In genomic region chr11:80332709-80333400, GRCm38 (mm10) we compare ENCODE assay signal across 16 mouse cellular contexts. TPM values are rescaled to one million over a fixed set of nuclear protein-coding genes. Genes with fewer than 3 reads are reported as not detected.
DNase-seq lines count a peak whose midpoint lies in the region; ATAC-seq and TF ChIP-seq lines count a peak whose summit lies in the region.
"Had no signal": no experiment of that assay in that cellular context is flagged by ENCODE, and none has a peak within 500 bp of the region (broad histone marks: within the 10 kb centered on the region; RNA-seq: fewer than 3 reads in every experiment).

No protein-coding gene starts in this region.

- H3K9me3 ChIP-seq in midbrain, embryonic 11.5 days (ENCODE audit: control insufficient read depth, low read length), result no peaks in the 10 kb centered on the region
- H3K9me3 ChIP-seq in midbrain, postnatal 0 days (ENCODE audit: low read length), result no peaks in the 10 kb centered on the region
- H3K9me3 ChIP-seq in neural tube, embryonic 15.5 days (replicated peaks), result no peaks in the 10 kb centered on the region
- H3K9me3 ChIP-seq: embryonic facial prominence, embryonic 15.5 days; heart, embryonic 15.5 days had no signal

- no peak overlapping the region for H3K9ac ChIP-seq in midbrain, embryonic 11.5 days (ENCODE audit: low read length)
- H3K9ac ChIP-seq in midbrain, postnatal 0 days (replicated peaks; ENCODE audit: low read length, poor library complexity, severe bottlenecking), result no peak overlapping the region
- H3K9ac ChIP-seq in neural tube, embryonic 15.5 days (replicated peaks), result no peak overlapping the region
- H3K9ac ChIP-seq: embryonic facial prominence, embryonic 15.5 days; heart, embryonic 15.5 days had no signal

- no peak for ATAC-seq in midbrain, embryonic 11.5 days (ENCODE audit: low FRiP score)
- no peak for ATAC-seq in midbrain, postnatal 0 days (ENCODE audit: low FRiP score)
- ATAC-seq in neural tube, embryonic 15.5 days (ENCODE audit: low FRiP score), result 0 out of 2 replicates have a peak, but pooled peaks have one; percentile 32
- ATAC-seq: inflammation-experienced regulatory T-cells, adult 6 months had no signal

- TF ChIP-seq CTCF in midbrain, postnatal 0 days (IDR thresholded peaks at IDR 0.05), result no peak

- no peak overlapping the region for H3K4me3 ChIP-seq in midbrain, embryonic 11.5 days (ENCODE audit: low read depth, low read length)
- H3K4me3 ChIP-seq in midbrain, postnatal 0 days (ENCODE audit: low read depth, low read length), result no peak overlapping the region
- no peak overlapping the region for H3K4me3 ChIP-seq in neural tube, embryonic 15.5 days (replicated peaks)
- H3K4me3 ChIP-seq: embryonic facial prominence, embryonic 15.5 days; gastrocnemius, adult 2 months; heart, embryonic 15.5 days had no signal

- no peaks in the 10 kb centered on the region for H3K27me3 ChIP-seq in midbrain, embryonic 11.5 days (ENCODE audit: control insufficient read depth, insufficient read depth, low read length)
- H3K27me3 ChIP-seq in midbrain, postnatal 0 days (ENCODE audit: insufficient read depth, low read length), result no peaks in the 10 kb centered on the region
- no peaks in the 10 kb centered on the region for H3K27me3 ChIP-seq in neural tube, embryonic 15.5 days (replicated peaks)
- H3K27me3 ChIP-seq: embryonic facial prominence, embryonic 15.5 days had no signal

- peaks cover 18% of the 10 kb centered on the region for H3K4me1 ChIP-seq in midbrain, embryonic 11.5 days (ENCODE audit: control insufficient read depth, insufficient read depth, low read length)
- no peaks in the 10 kb centered on the region for H3K4me1 ChIP-seq in midbrain, postnatal 0 days (ENCODE audit: insufficient read depth, low read length)
- H3K4me1 ChIP-seq in neural tube, embryonic 15.5 days, result peaks cover 24% of the 10 kb centered on the region
- H3K4me1 ChIP-seq: embryonic facial prominence, embryonic 15.5 days had no signal

- WGBS in midbrain, embryonic 11.5 days, result 75% methylated on average over 12 of the region's 12 CpGs
- 78% methylated on average over 12 of the region's 12 CpGs for WGBS in midbrain, postnatal 0 days
- 41% methylated on average over 12 of the region's 12 CpGs for WGBS in neural tube, embryonic 15.5 days

- H3K36me3 ChIP-seq in midbrain, embryonic 11.5 days (ENCODE audit: control insufficient read depth, insufficient read depth, low read length), result no peaks in the 10 kb centered on the region; the same call in 1 of the 2 replicates
- no peaks in the 10 kb centered on the region for H3K36me3 ChIP-seq in midbrain, postnatal 0 days (ENCODE audit: insufficient read depth, low read length)
- no peaks in the 10 kb centered on the region for H3K36me3 ChIP-seq in neural tube, embryonic 15.5 days
- H3K36me3 ChIP-seq: embryonic facial prominence, embryonic 15.5 days; heart, embryonic 15.5 days had no signal

- H3K4me2 ChIP-seq in midbrain, embryonic 11.5 days, result no peak overlapping the region
- H3K4me2 ChIP-seq in midbrain, postnatal 0 days (ENCODE audit: low read depth, low read length, poor library complexity, severe bottlenecking), result no peak overlapping the region
- no peak overlapping the region for H3K4me2 ChIP-seq in neural tube, embryonic 15.5 days
- H3K4me2 ChIP-seq: embryonic facial prominence, embryonic 15.5 days; heart, embryonic 15.5 days had no signal

- no peak overlapping the region for H3K27ac ChIP-seq in midbrain, embryonic 11.5 days (ENCODE audit: low read depth, low read length)
- no peak overlapping the region for H3K27ac ChIP-seq in midbrain, postnatal 0 days (ENCODE audit: low read depth, low read length)
- peak overlapping the region; percentile 56; the same call in 1 of the 2 replicates for H3K27ac ChIP-seq in neural tube, embryonic 15.5 days (replicated peaks)
- H3K27ac ChIP-seq: embryonic facial prominence, embryonic 15.5 days; gastrocnemius, adult 2 months; heart, embryonic 15.5 days had no signal

- DNase-seq in adrenal gland, postnatal 14 days, result peak; percentile 33
- DNase-seq in adrenal gland, adult 2 months, result no peak
- peak; percentile 53 for DNase-seq in midbrain, embryonic 11.5 days (ENCODE audit: low spot score, missing footprints)
- DNase-seq in midbrain, postnatal 0 days (ENCODE audit: low spot score), result no peak
- DNase-seq in ZHBTc4 (ENCODE audit: low read depth, low spot score), result peak; percentile 33
- DNase-seq in left cerebral cortex, adult 18-20 months (ENCODE audit: low spot score in 2 of 2), result no peak
- DNase-seq in ovary, postnatal 10 days (ENCODE audit: low spot score), result no peak
- DNase-seq: cerebellum, postnatal 25 days; gastrocnemius, adult 2 months; heart, adult 11 months; kidney, adult 9 months had no signal

RNA-seq across cellular contexts. Expression of gene Rhbdl3, which starts 32.1 kb away (rescaled TPM):
- total RNA-seq in adrenal gland, postnatal 14 days (2021), result 2.6 and 3.2 TPM in 2 replicates
- total RNA-seq in adrenal gland, adult 2 months (2021), result 1 to 10 TPM; 1.3 to 4.9 TPM
- 1.3 and 2.6 TPM in 2 replicates for polyA plus RNA-seq in adrenal gland, adult 2 months (2012; rRNA removed)
- polyA plus RNA-seq in midbrain, embryonic 11.5 days (2014; fragmentation: Nextera tagmentation; extraction: Ambion mirVana), result 14.9 and 15.2 TPM in 2 replicates
- 1.9 and 5.7 TPM in 2 replicates for total RNA-seq in midbrain, postnatal 0 days (2014; rRNA removed)
- 1.4 and 1.7 TPM in 2 replicates for polyA plus RNA-seq in midbrain, postnatal 0 days (2015; fragmentation: Nextera tagmentation; extraction: Ambion mirVana)
- polyA plus RNA-seq in neural tube, embryonic 15.5 days (2015; fragmentation: Nextera tagmentation; extraction: Ambion mirVana), result 4.2 and 6.9 TPM in 2 replicates
- total RNA-seq in left cerebral cortex, adult 18-20 months (2021), result 10 to 100 TPM; 22.3 to 24.5 TPM
- total RNA-seq: monocyte, adult 5-6 weeks had no signal

RNA-seq across cellular contexts. Expression of gene 5730455P16Rik, which starts 45.0 kb away (rescaled TPM):
- total RNA-seq in adrenal gland, postnatal 14 days (2021), result 12.7 and 20.4 TPM in 2 replicates
- total RNA-seq in adrenal gland, adult 2 months (2021), result 10 to 100 TPM; 14.4 to 20.7 TPM
- polyA plus RNA-seq in adrenal gland, adult 2 months (2012; rRNA removed), result 2.7 and 3.8 TPM in 2 replicates
- 21.6 and 26.5 TPM in 2 replicates for polyA plus RNA-seq in midbrain, embryonic 11.5 days (2014; fragmentation: Nextera tagmentation; extraction: Ambion mirVana)
- total RNA-seq in midbrain, postnatal 0 days (2014; rRNA removed), result 25.2 and 32.4 TPM in 2 replicates
- polyA plus RNA-seq in midbrain, postnatal 0 days (2015; fragmentation: Nextera tagmentation; extraction: Ambion mirVana), result 37.4 and 50.6 TPM in 2 replicates
- 34.7 and 41.3 TPM in 2 replicates for polyA plus RNA-seq in neural tube, embryonic 15.5 days (2015; fragmentation: Nextera tagmentation; extraction: Ambion mirVana)
- 10 to 100 TPM; 49.5 to 53.9 TPM for total RNA-seq in left cerebral cortex, adult 18-20 months (2021)

RNA-seq across cellular contexts. Expression of gene Zfp207, which starts 50.2 kb away (rescaled TPM):
- total RNA-seq in adrenal gland, postnatal 14 days (2021), result 154 and 176 TPM in 2 replicates
- total RNA-seq in adrenal gland, adult 2 months (2021), result 100 to 1,000 TPM; 131 to 142 TPM
- polyA plus RNA-seq in adrenal gland, adult 2 months (2012; rRNA removed), result 45.7 and 53.3 TPM in 2 replicates
- polyA plus RNA-seq in midbrain, embryonic 11.5 days (2014; fragmentation: Nextera tagmentation; extraction: Ambion mirVana), result 338 and 371 TPM in 2 replicates
- total RNA-seq in midbrain, postnatal 0 days (2014; rRNA removed), result 243 and 245 TPM in 2 replicates
- polyA plus RNA-seq in midbrain, postnatal 0 days (2015; fragmentation: Nextera tagmentation; extraction: Ambion mirVana), result 131 and 147 TPM in 2 replicates
- polyA plus RNA-seq in neural tube, embryonic 15.5 days (2015; fragmentation: Nextera tagmentation; extraction: Ambion mirVana), result 168 and 184 TPM in 2 replicates
- 100 to 1,000 TPM; 121 to 123 TPM for total RNA-seq in left cerebral cortex, adult 18-20 months (2021)

Comparison
In these comparisons a context has a peak if more than half of its experiments do, and no peak if none do; other contexts are left out.
1. DNase-seq: peak in adrenal gland, postnatal 14 days (single experiment), midbrain, embryonic 11.5 days (single experiment) and ZHBTc4 (single experiment); none in adrenal gland, adult 2 months (single experiment), midbrain, postnatal 0 days (single experiment), left cerebral cortex, adult 18-20 months (0 of 2) and ovary, postnatal 10 days (single experiment).